Mouse (Mus musculus): ENCODE measurements at regions not wholly inside any gene's neighbourhood (a gene's known extent, or its start where the extent isn't known, plus 50 kb on each side); places are given as distances from the start of the nearest gene placed in this dataset.

DNA sequence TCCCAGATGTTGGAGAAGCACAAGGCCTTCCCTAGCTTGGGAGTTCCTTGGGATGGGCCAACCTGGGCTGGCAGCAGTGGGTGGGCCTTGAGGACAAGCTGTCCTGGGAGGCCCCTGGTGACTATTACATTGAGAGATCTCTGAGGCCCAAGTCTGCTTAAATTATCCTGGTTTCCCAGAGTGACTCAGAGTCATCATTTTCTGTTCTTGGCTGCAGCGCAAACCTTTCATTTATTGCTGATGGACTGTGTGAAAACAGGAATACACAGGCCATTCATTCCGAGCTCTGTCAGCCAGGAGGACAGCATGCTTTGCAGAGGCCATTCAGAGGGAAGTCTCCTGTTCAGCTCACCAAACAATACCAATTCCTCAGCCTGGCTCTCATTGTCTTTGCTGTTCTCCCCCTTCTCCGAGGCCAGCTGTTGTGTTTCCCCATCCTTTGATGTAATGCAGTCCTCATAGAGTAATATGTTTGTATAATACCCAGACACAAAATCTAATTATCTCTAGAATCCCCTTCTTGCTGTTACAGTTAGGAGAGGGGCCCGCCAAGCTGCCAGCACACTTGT lies 220.5 kb downstream of the Insig2 start:
- intact Hi-C loops (cut with DNase I): no loop called here
- no peak for DNase-seq (ENCODE audit: low spot score)

DNA sequence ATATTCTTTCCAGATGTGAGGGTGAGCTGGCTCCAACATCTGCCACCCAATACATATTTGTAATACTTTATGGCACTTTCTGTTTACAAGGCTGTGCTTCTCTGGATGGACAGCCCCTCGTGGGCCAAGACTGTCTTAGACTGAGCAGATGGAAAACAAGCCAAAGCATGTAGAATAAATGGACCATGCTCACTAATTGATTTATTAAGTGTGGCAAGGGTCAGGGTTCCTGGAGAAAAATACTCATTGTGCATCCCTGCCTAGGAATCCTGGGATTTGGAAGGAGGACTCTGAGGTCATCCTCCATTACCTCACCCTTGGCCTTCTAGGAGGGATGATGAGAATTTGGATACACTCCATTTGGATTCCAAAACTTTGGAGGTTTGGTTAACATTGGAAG lies 219.9 kb downstream of the Insig2 start:
- DNase-seq (ENCODE audit: low spot score): no peak
- intact Hi-C loops (cut with DNase I): no loop called here

- DNase-seq (ENCODE audit: low spot score): no peak
- intact Hi-C loops (cut with DNase I): no loop called here
Measured at GRCm38 (mm10) chr1:121116626-121117025, 215.8 kb downstream of the Insig2 start.

GRCm38 (mm10) chr1:121123436-121123835 lies 209.0 kb downstream of the Insig2 start:
- intact Hi-C loops (cut with DNase I): no loop called here
- no peak for DNase-seq (ENCODE audit: low spot score)

DNA sequence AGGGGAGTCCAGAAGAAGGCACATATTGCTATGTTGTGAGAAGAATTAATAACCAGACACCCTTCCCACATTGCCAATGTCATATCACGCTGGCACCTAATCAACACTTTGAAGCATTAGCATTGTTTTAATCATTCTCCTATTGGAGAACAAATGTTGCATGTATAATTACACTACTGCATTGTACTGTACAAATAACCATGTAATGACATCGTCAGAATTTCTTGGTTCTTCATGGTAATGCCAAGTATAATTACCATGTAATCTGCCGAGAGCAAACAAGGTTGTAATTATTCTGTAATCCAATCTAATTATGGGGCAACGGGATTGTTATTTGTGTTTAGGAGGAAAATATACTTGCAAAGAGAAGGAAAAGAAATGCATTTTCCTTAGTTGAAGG lies 196.1 kb downstream of the Insig2 start:
- no peak for DNase-seq (ENCODE audit: low spot score)
- intact Hi-C loops (cut with DNase I): no loop called here

- intact Hi-C loops (cut with DNase I): no loop called here
- DNase-seq (ENCODE audit: low spot score): no peak
Measured at GRCm38 (mm10) chr1:121136846-121137245, 195.5 kb downstream of the Insig2 start.

DNA sequence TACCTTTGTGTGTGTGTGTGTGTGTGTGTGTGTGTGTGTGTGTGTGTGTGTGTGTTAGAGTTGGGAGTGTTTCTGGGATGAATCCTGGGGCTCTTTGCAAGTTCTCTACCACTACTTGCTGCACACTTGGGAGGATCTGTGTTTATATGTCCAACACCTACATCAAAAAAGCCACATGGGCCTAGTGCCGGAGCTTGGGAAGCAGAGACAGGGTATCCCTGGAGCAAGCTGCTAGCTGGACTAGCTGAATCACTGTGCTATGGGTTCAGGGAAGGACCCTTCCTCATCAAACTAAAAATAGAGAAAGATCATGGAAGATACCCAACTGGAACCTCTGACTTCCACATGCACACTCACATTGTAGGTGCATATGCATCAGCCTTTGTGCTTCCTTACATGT lies 187.4 kb downstream of the Insig2 start:
- intact Hi-C loops (cut with DNase I): no loop called here
- DNase-seq (ENCODE audit: low spot score): no peak

DNA sequence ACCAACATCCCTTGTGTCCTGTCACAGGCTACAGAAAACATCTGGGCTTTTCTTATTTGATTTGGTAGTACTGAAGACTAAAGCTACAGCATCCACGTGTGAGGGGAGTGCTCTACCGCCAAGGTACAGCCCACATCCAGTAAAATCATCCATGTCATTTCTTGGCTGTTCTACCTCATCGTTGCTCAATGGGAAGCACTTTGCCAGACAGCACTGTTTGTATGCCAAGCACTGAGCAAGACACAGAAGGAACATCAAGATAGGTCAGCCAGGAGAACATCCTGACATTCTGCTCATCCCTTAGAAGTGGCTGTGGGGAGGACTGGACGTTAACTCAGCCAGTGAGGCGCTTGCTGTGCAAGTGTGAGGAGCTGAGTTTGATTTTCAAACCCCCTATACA lies 178.9 kb downstream of the Insig2 start:
- intact Hi-C loops (cut with DNase I): no loop called here
- DNase-seq (ENCODE audit: low spot score): no peak

- intact Hi-C loops (cut with DNase I): no loop called here
- DNase-seq (ENCODE audit: low spot score): no peak
Measured at GRCm38 (mm10) chr1:121154616-121155015, 177.8 kb downstream of the Insig2 start.

DNA sequence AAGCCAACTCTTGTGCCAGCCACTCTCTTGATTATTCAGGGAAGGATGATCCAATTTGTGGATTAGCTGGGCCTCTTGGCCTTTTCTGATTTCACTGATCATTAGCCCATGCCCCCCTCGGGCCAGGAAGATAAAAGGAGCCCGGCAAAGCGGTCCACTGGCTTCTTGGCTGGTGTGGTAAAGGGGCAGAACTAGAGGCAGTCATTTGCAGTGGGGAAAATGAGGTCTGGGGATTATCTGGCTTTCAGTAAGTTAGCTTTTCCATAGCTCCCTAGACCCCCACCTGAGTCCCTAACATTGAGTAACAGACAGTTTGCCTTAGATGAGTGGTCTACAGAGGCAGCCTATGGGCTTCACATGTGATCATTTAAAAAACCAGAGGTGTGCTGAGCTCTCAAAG lies 163.7 kb downstream of the Insig2 start:
- intact Hi-C loops (cut with DNase I): no loop called here
- DNase-seq (ENCODE audit: low spot score): no peak

DNA sequence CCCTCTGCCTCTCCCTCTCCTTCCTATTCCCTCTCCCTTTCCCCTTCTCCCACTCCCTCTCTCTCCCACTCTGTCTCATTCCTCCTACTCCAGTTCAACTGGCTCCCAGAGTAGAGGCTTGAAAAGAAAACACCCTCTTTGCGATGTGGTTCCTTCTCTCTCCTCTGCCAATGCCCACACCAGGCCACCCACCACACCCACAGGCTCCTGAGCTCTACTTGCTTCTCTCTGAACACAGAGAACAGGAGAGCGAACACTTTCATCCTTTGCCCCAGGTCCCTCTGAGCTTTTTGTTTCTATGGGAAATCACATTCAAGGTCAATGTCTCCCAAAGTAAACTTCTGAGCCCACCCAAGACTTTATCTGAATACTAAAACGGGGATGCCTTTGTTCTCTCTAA lies 155.8 kb downstream of the Insig2 start:
- intact Hi-C loops (cut with DNase I): no loop called here
- no peak for DNase-seq (ENCODE audit: low spot score)

DNA sequence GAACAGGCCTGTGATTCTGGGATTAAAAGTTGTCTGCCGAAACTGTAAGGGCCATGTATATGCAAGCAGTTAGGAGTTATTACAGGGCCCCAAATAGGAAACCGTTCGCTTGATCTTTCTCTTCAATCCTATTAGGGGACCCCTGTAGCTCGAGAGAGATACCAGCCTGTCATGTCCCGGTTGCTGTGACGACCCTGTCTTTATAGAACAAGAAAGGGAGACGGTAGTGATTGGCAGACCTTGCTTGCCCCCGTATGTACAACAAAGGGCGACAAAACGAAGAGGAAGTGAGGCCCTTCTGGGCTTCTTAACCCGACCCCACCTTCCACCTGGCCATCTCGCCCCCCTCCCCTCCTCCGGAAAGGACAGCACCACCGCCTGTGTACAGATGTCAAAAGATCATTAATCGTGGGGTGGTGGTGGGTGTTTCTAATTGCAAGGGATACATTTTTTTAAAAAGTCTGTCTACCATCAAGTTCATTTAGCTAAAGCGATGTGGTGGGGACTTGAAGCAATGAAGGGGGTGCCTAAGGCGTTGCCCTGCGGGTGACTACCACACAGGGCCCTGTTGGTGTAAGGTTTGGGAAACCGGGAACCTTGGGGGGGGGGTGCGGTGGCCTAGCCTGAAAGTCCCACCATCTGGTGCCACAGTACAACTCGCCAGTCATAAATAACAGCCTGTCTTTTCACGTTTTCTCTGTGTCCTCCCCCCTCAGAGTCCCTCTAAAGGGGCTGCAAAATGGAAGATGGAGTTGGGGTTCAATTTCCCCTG lies 155.1 kb downstream of the Insig2 start:
- intact Hi-C loops (cut with DNase I): no loop called here
- DNase-seq (ENCODE audit: low spot score): no peak

GRCm38 (mm10) chr1:121177908-121178311 lies 154.5 kb downstream of the Insig2 start:
- no peak for DNase-seq (ENCODE audit: low spot score)
- intact Hi-C loops (cut with DNase I): no loop called here

DNA sequence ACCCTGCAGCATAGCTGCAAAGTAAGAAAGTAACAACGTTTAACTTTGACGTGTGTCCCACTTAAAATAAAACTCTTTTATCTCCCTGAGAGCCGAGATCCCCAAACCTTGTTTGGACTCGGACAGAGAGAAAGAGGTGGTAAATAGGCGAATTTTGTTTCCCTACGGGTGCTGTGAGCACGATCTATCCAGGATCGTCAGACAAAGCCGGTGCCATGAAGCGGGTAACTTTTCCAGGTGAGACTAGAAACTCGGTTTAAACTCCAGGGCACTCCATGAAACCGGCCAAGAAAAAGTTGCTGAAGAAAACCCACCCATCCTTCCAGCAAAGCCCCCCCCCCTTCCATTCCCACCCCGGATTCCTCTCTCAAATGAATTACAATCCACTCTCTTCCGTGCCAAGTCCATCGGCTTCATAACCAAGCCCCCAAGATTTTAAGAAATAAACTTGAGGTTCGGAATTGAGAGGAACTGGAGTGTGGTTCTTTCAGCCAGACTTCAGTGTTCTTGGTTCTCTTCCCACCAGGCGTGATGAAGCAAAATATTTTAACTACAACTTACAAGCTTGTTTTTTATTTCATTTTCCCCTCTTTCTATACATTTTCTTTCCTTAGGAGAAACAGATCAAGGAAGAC lies 153.7 kb downstream of the Insig2 start:
- intact Hi-C loops (cut with DNase I): no loop called here
- no peak for DNase-seq (ENCODE audit: low spot score)

DNA sequence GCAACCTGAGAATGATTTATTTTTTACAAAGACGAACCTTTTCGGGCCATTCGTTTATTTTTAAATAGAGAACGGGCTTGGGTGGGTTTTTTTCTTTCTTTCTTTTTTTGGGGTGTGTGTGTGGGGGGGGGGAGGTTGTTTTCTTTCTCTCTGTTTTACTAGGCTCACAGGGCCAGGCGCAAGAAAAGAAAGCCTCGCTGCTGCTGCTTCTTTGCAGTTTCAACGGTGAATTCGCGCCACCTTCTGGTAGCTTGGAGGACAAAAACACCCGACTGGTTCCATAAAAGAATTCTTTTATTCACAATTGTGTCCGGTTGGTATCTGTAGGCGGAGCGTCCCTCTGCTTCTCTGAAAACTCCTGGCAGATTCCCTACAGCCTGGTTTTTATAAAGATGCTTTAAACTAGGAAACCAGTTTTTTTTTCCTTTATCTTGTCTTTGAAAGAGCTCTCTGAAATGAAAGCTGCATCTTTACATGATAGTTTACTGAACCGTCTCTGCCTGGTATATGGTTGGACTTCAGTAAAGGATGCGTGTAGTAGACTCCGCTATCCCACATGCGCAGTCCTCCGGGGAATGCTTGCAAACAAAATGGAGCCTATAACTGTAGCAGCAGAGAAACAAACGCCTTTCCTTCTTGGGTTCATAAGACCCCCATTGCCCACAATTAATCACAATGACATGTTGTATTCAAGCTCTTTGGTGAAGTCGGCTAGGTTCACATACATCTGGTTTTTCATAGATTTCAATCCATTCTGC lies 151.9 kb downstream of the Insig2 start:
- DNase-seq (ENCODE audit: low spot score): peak; percentile 5
- intact Hi-C loops (cut with DNase I): loop anchor here (1.0 to 5.0 kb wide), 3 partner anchors 222 to 594 kb away; no protein-coding TSS in a partner anchor

DNA sequence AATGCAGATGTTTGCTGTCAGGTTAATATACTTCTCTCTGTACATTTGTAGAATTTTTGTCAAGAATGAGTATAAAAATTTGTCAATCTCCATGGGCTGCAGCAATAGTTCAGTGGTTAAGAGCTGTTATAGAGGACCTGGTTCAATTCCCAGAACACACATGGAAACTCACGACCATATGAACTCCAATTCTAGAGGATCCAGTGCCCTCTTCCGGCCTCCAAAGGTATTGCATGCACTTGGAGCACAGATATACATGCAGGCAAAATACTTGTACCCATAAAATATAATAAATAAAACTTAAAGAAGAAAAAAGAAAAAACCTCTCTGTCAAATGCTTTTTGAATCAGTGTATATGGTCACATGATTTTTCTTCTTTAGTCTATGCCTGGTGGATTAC lies 143.5 kb downstream of the Insig2 start:
- intact Hi-C loops (cut with DNase I): no loop called here

DNA sequence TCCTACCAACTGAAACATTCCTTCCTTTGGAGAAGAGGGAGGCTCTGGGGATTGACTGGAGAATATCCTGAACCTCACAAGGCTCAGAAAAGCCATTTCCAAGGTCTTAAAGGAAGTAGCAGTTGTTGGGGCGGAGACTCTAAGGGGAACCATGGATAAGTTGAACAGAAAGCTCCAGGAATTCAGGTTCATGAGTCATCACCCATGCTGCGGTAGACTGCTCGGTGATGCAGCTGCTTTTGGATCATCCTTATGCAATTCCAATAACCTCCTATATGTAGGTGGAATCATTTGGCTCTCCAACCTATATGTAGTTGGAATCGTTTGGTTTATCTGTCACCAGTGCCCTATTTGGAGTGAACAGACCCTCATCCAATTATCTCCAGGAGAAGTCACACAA lies 137.6 kb downstream of the Insig2 start:
- intact Hi-C loops (cut with DNase I): no loop called here
- no peak for DNase-seq (ENCODE audit: low spot score)

More for the DNA sequence above, 143.5 kb downstream of the Insig2 start:
- DNase-seq (ENCODE audit: low spot score): no peak

GRCm38 (mm10) chr1:121215843-121216242 lies 116.5 kb downstream of the Insig2 start:
- DNase-seq (ENCODE audit: low spot score): no peak
- intact Hi-C loops (cut with DNase I): loop anchor here (1.0 kb wide), 1 partner anchor 630 kb away; no protein-coding TSS in a partner anchor

GRCm38 (mm10) chr1:121224250-121224649 lies 108.1 kb downstream of the Insig2 start:
- intact Hi-C loops (cut with DNase I): no loop called here
- no peak for DNase-seq (ENCODE audit: low spot score)

DNA sequence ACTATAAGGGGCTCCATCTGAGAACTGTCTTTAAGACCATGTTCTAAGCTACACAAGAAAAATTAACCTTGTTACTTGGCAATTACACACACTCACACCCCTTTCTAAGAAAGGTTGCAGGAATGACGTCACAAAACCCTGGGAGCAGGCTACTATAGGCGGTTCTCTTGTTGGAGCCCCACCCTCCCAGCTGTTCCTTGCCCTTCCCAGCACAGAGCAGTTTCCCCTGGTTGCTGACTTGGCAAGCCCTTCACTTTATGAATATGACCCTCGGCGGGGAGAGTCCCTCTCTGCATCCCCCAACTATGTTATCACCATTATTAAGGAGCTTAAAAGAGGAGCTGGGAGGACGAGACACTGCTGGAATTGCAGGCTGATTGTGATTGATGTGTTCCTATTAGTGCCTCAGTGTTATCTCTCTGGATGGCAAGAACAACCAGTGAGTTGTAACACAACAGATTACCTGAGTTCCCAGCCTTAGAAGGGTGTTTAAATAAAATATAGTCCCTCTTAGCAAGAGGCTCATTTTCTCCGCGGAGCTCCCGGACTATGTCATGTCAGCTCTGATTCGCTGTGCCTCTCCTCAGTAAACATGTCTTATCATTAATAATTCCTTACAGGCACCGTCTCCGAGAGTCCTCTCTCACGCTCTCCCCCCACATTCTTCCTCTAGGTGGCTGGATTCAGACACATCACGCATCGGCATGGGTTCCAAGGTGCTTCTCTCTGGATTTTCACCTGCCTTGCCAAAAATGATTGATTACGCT lies 105.7 kb downstream of the Insig2 start:
- intact Hi-C loops (cut with DNase I): no loop called here
- no peak for DNase-seq (ENCODE audit: low spot score)
